Mouse (Mus musculus) A20 (cell line): ENCODE results near the gene Ctbp2.
"Not testable (repeated sequence)": the region's sequence is repeated elsewhere in the genome, so short reads cannot be mapped to it uniquely, and the experiment has no call there.

Source experiments
- DNase-seq: peaks from one replicate; pipeline ENCODE4 v3.0.0-alpha.2; 2011; ENCODE audit warnings: low read depth, low spot score

Gene Ctbp2

DNA sequence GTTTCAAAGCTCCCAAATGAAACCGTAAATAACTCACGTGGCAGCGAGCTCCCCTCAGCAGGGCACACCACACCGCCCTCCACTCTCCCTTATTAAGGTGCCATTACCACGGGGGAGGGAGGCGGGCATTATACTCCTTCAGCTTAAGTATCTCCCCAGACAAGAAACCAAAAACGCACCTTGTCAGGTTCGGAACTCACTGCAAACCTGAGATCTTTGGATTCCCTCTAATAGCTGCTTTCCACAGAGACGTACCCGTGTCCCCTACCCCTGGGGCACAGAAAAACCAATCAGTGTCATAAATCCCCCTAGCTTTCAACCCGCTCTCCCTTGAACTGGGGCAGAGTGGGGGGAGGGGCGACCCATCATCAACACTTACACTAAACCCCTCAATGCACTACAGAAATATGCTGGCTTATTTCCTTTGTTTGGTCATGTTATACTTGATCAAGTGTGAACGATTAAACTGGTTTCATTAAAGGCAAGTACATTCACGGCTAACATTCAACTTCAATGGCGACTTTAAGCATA is 3.9 kb downstream of the Ctbp2 start:
- DNase-seq, result no peak

DNA sequence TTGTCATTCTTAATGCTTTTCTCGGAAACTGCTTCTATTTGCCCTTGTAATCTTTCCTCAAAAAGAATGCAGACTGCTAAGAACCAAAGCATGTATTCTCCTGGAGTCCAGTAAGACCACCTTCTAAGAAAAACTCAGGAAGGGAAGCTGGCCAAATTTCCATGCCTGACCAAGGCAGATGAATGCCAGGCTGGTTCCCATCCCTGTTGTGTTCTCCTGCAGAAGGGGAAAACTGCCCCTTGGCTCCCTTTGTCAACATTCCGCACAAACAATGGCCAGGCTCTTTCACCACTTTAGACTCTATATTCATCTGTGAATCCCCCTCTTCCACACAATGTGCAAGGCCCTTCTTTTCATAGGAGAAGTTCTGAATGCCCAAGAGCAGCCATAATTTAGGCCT is 6.3 kb downstream of the Ctbp2 start:
- DNase-seq, result no peak

DNA sequence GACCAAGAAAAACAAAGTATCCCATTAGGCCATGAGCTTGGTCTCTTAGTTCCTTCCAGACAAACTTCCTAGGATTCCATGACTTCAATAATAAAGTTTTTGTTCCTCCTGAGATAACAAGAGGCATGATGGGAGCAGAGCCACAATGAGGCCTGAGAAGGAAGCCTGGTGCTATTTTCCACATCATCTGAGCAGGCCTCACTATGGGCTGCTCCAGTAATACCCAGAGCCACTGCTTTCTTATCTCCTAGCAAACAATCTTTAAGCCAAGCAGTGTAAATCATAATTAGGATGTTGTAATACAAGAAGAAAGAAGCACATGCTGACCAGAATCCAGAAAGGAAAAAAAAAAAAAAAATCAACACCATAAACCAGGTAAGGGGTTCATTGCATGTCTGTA is 7.6 kb downstream of the Ctbp2 start:
- DNase-seq, result no peak

DNA sequence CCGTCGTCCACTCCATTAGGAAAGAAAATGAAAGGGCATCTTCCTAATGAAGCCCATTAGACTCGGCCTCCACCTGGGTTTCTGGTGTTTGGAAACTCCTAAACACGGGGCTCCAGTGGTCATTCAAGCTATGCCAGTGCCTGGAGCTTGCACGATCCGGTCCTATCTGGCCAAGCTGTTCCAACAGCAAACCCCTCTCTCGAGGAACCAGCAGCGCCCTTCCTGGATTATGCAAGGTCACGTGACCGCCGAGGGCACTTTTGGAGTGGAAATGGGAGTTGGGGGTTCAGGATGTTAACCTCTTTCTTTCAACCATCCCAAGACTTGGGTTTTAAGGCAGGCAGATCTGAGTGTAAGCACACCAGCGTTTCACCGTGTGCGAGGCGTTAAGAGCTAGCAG is 8.3 kb downstream of the Ctbp2 start:
- DNase-seq, result no peak

DNA sequence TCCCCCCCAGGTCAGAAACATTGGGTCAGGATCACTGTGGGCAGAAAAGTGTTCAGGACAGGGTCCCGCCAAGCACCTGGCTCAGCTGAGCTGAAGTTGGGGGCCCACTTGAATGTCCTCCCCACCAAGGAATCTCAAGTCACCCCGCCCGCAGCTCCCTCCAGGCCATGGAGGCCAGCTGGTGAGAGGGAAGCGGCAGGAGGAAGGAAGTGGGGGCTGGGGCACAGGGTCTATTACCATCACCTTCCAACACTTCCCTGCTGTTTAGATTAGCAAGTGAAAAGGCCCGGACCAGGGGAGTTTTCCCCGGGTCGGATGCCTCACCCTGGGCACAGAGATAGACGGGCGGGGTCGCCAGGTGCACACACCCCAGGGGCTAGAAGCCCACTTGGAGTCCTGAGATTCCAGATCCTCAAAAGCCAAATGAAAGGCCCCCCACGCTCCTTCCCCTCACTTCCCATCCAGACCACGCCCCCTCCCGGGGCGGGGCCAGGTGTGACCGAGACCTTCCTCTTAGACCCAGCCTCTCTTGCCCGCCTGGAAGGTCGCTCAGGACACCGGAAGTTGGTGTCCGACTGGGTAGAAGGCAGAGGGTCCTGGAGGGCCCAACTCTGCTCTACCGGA is 9.2 kb downstream of the Ctbp2 start:
- no peak for DNase-seq

DNA sequence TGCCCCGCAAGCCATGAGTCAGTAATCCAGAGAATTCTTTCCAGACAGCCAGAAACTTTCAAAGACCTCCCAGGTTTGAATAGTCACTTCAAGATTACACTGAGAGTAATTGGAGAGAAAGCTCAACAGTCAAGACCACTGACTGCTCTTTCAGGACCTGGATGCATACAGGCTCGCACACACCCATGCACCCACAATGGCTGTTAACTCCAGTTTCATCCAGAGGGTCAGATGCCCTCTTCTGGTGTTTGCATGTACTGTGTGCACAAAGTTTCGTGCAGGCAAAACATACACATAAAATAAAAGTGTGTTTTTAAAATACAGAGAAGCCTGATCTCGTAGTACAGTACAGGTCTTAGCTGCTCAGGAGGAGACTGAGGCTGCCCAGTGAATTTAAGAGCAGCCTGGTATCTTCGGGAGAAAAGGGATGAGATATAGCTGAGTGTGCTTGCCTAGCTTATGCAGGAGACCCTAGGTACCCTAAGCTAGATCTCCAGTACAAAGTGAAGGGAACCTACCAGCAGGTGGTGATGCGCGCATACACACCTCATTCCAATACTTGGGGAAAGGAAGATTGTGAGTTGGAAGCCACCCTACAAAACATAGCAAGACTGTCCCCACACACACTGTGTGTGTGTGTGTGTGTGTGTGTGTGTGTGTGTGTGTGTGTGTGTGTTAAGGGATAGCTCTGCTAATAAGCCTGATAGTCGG is 10.8 kb downstream of the Ctbp2 start:
- DNase-seq, result no peak

DNA sequence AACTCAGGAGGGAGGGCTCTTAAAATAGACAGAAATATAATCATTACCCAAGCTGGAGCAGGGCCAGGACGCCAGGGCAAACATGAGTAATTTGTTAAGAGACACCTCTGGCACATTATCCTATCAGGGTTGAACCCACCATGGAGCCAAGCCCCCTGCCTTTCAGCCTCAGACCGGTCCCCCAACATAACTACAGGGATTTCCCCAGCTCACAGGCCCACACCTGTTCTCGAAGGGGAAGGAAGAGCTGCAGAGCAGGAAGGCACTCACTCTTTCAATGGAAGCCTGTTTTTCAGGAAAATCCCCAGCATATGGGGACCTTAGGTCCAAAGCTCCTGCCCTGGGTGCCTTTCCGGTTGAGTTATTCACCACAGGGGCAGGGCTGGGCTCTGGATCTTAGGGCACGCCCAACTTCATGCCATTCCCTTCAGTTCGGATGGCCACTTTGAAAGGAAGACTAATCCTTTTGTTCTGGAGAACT is 11.8 kb downstream of the Ctbp2 start:
- no peak for DNase-seq

DNA sequence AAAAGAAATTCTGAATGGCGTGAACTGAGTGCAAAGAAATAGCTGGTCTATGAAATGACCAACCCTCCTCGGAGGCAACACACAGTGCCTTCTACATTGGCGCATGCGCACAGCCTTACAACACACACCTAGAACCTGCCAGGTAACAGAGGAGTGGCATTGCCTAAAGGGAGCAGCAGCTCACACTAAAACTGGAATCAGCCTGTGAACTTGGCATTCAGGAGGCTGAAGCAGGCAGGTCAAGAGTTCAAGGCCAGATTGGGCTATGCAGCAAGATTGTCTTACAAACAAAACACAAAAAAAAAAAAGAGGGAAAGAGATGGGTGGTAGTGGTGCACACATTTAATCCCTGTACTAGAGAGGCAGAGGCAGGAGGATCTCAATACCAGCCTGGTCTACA is 14.7 kb downstream of the Ctbp2 start:
- no peak for DNase-seq

DNA sequence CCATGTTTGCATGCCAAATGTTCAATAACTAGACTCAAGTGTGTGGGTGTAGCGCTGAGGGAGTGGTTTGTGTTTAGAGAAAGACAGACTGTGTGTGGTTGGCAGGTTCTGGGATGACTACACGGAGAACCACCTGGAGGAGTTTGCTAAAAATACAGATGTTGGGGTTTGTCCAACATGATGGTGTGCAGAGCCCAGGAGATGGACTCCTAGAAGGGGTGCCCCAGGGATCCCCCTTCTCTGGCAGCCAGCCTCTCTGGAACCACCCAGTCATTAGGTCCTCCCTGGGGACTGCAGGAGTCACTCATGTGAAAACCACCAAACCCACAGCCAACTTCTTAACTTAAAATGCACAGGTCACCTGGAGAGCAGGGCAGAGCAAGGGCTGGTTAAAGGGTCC is 15.5 kb downstream of the Ctbp2 start:
- peak; percentile 80 for DNase-seq

DNA sequence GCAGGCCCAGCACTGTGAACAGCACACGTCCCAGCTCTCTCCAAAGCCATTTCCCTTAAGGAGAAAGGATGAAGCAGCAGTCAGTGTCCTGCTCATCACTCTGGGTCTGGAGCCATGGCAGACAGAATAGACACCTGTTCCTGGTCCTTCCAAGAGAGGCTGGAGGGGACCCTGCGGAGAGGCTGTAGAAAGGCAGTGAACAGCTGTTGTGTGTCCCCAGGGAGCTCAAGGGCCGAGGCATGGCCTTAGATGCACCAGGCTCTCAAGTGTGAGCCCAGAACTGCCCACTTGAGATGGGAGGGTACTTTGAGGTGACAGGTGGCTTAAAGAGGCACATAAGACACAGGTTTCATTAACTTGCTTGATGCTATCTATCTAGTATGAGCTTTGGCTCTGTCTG is 21.6 kb downstream of the Ctbp2 start:
- no peak for DNase-seq

DNA sequence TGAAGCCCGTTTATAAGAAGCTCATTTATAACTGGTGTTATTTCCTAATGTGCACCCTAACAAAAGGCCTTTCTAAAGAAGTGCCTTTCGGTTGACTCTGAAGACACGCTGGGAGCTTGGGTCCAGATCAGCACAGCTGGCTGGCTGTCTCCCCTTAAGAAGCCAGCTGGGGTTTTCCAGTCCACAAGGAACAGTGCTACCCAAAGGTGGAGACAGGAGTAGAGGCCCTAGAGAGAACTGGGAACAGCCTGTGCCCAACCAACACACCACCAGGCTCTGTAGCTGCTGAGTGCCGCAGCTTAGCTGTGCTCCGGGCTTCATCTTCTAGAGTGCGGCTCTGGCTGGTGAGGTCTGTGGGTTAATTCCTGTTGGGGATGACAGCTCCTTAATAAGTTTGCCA is 23.1 kb downstream of the Ctbp2 start:
- no peak for DNase-seq

DNA sequence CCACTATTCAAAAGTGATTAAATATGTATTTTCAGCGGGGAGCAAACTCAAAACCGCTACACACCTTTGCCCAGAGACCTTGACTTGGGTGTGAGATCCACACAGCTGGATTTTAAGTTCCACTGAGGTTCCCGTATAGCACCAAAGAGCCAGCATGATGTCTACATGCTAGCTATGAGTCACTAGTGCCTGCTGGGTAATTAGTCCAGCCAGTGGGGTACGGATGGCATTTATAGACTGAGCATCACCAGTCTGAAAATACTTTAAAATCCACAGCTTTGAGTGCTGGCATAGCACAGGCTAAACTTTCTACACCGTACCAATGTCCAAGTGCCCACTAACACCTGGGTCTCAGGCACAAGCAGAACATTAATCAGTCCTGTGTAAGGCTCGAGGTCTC is 24.0 kb downstream of the Ctbp2 start:
- no peak for DNase-seq

DNA sequence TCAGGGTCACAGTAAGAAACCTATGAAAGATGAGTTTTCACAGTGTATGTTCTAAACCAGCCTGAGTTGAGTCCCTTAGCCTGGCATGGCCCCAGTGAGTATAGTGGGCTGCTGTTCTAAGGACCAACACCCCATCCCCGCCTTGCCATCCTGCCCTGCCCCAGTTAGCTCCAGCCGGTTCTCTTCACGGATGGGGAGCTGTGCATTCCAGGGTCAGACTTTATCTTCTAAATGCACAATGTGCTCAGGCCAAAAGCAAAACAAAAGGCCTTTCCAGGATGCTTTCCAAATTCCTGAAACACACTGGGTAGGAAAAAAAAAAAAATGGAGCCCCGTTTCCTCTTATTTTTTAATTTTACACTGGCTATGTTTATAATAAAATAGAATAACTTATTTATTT is 24.9 kb downstream of the Ctbp2 start:
- DNase-seq, result no peak

DNA sequence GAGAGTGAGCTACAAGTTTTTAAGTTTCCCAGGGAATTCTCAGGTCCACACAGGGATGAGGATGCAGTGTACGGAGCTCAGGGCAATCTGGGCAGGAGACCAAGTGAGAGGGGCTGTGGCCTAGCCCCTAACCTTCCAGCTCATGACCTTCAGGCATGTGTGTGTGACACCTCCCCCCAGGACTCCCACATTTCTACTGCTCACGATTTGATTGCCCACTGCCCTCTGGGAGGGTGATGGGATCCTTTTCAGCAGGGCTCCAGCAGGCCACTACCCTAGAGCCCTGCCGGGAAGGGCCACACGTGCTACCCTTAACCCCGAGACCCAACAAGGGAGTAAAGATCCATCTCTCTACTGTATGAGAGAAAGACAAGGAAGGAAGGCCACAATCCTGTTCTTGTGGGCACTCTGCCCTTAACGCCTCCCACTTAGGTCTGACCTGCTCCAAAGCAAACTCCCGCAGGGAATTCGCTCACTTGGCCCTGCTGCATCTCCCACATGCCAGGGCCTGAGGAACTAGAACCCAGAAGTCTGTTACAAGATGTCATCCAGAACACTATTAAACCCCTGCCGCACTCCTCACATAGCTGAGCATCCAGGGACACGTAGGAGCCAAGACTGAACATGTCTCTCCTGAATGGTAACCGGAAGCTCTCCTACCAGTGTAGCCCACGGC is 25.9 kb downstream of the Ctbp2 start:
- no peak for DNase-seq

DNA sequence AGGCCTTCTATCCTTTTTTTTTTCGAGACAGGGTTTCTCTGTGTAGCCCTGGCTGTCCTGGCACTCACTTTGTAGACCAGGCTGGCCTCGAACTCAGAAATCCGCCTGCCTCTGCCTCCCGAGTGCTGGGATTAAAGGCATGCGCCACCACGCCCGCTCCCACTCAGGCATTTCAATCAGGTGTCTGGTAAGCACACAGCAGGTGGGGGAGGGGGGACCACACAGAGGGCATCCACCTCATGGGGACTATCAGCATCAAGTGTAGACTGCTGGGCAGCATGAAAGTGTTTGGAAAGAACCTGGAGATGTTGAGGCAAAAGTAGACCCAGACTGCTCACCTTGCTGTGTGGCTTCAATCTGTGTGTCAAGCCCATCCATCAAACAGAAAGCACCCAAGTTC is 28.5 kb downstream of the Ctbp2 start:
- not testable (repeated sequence) for DNase-seq

DNA sequence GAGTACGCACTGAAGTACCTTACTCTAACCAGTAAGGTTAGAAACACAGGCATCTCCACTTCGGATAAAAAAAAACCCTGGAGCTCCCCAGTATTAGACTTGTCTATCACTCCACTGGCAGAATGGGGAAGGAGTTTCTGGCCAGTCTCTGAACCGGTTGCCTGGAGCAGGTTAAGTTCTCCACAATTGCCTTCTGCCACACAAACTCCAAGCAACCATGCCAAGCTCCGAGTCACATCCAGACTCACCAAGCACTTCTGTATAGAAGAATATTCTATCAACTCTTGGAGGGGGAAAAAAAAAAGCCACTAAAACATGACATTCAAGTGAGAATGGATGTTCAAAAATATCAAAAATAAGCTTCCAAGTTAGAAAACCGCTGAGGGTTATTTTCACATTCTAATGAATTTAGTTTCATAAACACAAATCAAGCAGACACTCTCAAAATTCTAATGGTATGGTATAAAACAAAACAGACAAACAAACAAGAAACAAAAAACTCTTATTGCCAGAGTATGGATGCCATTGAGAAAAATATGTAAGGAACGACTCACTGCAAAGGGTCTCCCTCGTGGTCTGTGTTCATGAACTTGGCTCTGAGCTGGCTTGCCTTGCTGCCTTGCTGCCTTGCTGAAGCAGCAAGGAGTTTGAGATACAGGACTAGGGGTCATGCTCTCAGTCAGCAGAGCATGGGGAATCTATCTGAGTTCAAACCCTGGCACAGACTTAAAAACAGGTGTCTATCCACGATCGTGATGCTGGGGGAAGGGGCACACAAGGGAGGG is 29.3 kb downstream of the Ctbp2 start:
- no peak for DNase-seq

DNA sequence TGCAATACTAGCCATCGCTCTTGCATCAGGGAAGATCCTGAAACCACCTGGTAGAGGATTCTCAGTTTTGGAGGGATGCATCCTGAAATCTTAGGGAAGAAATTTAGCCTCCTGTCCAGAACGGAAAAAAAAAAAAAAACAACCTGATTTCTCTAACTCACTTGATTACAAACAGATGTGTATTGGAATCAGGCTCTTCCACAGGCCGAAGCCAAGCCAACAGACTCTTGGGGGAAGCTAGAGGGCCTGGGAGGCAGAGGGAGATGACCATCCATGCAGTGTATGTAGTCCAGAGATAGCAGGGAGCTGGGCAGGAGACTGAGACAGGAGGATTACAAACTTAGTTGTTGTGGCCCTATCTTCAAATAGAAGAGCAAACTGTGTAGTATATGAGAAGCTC is 30.0 kb downstream of the Ctbp2 start:
- DNase-seq, result no peak

DNA sequence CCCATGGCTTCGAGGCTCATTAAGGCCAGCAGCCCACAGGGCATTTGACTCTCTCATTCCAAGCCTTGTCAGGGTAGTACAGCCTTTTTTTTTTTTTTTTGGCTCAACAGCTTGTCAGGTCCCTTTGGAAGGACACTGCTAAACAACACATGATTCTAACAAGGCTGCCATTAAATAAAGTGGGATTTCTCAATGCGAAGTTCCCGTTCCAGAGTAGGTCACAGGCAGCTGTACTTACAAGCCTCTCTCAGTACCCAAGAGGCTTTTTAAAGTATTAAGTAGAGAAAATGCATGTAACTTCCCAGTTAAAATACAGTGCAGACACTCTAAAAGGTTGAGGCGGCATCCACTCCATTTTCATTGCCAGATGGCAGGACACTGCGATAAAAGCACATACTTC is 30.4 kb downstream of the Ctbp2 start:
- no peak for DNase-seq

DNA sequence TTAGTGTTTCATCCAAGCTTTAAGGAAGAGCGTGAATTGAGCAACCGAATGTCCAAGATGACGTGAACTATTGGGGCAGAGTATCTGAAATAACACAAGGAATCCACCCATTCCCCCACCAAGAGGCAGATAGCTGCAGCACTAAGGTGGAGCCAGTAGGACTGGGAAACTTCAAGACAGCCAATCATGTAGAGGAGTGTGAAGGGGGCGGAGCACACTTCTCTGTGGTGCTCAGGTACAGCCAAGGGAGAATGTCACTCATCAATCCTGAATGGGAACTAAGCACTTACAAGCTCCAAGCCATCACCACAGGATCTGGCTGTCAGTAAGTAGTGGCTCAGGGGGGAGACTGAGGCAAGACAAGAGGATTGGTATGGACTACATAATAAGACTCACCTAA is 33.5 kb downstream of the Ctbp2 start:
- DNase-seq, result no peak

DNA sequence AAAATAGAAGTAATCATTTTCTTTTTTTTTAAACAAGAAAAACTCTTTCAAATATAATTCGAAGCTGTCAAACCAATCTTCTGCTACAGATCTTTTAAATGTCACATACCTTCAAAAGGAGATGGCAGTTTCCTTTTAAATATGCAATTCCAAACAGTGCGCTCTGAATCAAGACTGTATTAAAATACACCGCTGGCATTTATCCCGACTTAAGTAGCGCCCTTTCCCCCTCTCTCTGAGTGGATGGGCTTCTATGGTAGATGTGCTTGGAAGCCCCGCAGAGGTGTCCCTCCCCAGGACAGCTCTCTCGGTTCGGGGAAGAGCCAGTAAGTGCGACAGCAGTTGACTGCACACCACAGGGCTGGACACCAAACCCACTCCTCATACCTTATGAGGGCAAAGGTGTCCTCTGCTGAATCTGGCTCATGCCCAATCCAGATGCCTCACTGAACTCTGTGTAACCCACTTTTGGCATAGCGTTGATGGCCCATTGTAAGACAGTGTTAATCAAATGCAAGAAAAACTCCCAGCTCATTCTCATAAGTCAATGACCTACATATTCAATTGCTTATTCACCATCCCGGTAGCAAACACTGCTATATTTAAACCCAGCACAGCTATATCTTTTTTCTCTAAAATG is 34.4 kb downstream of the Ctbp2 start:
- no peak for DNase-seq

DNA sequence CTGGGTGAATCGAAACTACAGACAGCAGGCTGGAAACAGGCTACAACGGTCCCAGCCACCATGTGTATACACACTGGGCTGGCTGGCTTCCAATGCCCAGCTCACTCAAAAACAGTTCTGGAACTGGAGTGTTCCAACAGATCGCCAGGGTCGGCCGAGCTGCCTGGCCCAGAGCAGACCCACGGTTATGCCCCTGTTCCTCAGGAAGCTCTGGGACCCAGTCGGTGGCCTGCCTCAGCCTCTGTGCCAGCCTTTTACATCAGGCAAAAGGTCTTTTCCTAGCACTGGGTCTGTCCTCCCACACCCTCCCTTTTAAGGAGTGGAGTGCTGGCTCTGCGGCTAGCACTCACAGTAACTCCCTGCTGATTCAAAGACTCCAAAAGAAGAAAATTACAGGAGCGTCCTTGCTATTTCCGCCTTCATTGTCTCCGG is 35.3 kb downstream of the Ctbp2 start:
- no peak for DNase-seq
